Mouse (Mus musculus): ENCODE data around the gene Rnf187.

The Rnf187 gene

DNA sequence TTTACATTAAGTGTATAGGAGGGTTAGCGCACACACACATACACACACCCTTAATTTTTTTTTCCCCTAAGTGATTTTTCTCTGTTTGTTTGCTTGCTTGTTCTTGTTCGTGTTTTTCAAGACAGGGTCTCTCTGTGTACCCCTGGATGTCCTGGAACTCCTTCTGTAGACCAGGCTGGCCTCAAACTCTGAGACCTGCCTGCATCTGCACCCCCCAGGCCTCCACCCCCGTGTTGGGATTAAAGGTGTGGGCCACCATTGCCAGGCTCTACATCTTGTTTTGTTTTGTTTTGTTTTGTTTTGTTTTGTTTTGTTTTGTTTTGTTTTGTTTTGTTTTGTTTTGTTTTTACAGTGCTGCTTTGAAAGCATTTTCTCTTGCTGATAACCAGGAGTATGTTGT is 8.6 kb upstream of the Rnf187 start:
- no peak for DNase-seq (ENCODE audit: low spot score)

DNA sequence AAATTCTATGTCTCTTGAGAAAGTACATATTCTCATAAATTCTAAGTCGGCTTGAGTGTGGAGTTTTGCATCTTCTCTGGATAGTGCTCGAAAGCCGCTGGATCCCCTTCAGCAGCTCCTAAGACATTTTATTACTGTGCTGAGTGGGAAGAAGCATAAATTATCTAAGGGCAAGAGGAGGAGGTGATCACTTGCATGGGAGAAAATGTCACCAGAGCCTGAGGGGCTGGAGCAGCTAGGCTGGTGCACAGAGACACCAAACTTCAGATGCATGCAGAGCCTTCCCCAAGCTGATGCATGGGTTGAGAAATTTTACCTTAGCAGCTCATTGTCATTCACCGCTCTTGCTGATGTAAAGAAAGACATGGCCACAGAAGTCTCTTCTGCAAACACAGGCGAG is 5.4 kb upstream of the Rnf187 start:
- no peak for DNase-seq (ENCODE audit: low spot score)

DNA sequence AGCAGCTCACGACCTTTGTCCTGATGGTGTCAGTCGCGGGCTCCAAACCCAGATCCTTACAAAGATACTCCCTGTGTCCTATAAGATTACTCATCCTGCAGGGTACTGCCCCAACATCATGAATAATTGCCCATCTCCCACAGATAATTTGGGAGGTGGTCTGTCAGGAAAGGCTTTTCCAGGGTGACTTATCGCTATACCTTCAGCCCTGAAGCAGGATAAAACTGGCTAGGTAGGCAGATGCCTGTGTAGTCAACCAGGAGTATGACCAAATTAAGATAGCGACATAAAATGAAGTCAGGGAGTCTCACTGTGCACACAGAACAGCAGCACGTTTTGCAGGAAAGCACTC is 348 bp upstream of the Rnf187 start:
- no peak for DNase-seq (ENCODE audit: low spot score)

DNA sequence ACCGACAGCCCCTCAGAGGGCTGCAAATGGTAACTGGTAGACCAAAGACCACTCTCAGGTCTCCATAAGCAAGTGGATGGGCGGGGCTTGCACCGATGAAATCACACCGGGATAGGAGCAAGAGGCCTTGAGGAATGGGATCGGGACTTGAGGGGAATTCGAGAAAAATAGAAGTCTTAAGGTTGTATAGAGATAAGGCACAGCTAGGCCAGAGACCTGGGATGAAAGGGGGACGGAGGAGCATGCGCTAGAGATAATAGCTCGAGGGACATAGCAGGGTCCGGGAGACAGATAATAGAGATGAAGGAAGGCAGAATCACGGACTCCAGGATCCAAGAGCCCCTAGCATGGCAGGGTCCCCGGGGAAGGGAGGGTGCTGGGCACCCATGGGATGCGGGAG is 807 bp downstream of the Rnf187 start:
- no peak for DNase-seq (ENCODE audit: low spot score)

DNA sequence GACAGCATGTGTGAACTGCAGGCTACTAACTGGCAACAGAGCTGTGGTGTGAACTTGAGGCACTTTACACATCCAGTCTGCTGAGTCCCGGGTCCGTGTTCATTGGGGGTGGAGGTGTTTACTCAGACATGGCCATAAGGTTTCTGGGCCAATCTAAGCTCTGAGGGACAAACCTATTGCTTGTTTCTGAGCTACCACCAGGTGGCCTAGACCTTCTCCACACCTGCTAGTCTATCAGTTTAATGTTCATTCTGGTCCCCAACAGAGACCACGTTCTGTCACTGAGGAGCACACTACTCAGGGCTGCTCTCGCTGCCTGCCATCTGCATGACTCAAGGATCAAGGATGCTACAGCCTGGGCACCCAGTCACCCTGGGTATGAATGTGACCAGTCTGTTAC is 7.1 kb downstream of the Rnf187 start:
- DNase-seq (ENCODE audit: low spot score), result no peak

- no peak for DNase-seq (ENCODE audit: low spot score)
These were observed 8.5 kb downstream of the Rnf187 start for GRCm38 (mm10) chr11:58930254-58930653.

DNA sequence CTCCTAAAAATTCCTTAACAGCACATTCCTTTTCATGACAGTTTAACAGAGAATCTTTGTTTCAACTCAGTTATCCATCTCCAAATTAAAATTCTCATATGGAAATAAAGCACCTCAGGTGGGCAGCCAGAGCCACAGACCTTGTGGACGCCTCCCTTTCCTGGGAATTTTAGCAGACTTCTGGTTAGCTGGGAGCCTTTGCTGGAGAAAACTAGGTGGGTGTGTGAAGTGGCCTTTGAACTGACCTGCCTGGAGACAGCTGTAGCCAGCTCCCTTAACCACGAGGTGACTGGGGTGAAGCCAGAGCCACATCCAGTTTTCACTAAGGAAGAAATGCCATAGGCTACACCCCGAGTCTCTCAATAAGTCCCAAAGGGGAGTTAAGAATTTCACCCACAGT is 9.1 kb downstream of the Rnf187 start:
- no peak for DNase-seq (ENCODE audit: low spot score)

- no peak for DNase-seq (ENCODE audit: low spot score)
These were observed 9.7 kb downstream of the Rnf187 start for GRCm38 (mm10) chr11:58929055-58929454.

GRCm38 (mm10) chr11:58927790-58928651 is 10.7 kb downstream of the Rnf187 start:
- no peak for DNase-seq (ENCODE audit: low spot score)

DNA sequence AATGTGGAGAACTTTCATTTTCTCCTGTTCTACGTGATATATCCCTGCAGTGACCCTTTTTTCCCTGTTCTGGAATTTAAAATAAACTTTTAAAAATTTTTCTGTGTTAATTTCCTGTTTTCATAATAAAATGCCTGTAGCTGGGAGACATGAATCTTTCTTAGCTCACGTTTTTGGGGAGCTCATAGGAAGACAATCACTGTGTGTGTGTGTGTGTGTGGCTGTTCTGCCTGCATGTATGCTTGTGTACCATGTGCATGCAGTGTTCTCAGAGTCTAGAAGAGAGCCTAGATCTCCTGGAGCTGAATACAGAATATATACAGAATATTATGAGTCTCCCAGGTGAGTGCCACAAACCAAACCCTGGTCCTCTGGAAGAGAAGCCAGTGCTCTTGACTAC is 11.7 kb downstream of the Rnf187 start:
- no peak for DNase-seq (ENCODE audit: low spot score)

GRCm38 (mm10) chr11:58926651-58927050 is 12.1 kb downstream of the Rnf187 start:
- no peak for DNase-seq (ENCODE audit: low spot score)

DNA sequence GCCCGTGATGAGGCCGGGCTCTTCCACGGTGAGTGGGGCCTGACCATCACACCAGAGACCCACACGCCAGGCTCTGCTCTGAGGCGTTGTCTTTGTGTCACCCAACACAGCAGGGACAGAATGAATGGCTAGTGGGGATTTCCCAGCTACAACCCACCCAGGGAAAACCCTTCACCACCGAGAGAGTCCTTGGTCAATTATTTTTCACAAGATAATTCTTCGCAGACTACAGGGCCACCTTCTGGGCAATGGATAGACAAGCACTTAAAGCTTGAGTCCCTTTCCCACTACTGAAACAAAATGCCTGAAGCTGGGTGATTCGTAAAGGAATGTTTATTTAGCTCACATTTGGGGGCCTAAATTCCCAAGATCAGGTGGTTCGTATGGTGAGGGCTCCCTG is 16.3 kb downstream of the Rnf187 start:
- DNase-seq (ENCODE audit: low spot score), result no peak

GRCm38 (mm10) chr11:58918759-58919158 is 20.0 kb downstream of the Rnf187 start:
- DNase-seq (ENCODE audit: low spot score), result no peak

DNA sequence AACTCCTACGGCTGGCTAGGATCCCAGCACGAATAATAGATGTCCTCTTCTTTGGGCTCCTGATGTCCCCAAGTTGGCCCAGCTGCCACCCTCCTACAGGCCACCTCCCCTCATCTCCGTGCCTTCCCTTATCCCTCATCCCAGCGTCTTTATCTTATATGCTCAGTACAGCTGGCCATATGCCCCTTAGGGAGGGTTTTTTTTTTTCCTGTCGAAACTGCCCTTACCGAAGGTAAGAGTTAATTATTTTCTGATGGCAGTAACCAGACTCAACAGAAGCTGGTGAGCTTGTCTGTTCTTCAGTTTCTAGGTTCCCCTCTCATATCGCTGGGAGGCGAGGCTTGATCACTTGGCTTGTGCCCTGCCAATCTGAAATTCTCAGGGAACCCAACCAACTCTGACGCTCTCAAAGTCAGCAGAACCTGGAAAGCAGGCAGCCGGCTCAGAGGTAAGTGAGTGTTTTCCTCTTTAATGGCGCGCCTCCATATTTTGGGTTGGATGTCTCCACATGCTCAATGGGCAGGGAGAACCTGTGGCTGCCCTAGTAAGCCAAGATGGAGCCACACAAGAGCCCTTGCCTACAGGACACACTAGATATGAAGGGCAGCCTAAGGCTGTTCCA is 20.9 kb downstream of the Rnf187 start, which contains the start of gene Btnl10:
Gene Btnl10, plus strand, starts transcription at position 164 of the 622 bp plus-strand sequence.
- DNase-seq (ENCODE audit: low spot score), result no peak

- no peak for DNase-seq (ENCODE audit: low spot score)
These were observed 21.6 kb downstream of the Rnf187 start for GRCm38 (mm10) chr11:58916879-58917744.

DNA sequence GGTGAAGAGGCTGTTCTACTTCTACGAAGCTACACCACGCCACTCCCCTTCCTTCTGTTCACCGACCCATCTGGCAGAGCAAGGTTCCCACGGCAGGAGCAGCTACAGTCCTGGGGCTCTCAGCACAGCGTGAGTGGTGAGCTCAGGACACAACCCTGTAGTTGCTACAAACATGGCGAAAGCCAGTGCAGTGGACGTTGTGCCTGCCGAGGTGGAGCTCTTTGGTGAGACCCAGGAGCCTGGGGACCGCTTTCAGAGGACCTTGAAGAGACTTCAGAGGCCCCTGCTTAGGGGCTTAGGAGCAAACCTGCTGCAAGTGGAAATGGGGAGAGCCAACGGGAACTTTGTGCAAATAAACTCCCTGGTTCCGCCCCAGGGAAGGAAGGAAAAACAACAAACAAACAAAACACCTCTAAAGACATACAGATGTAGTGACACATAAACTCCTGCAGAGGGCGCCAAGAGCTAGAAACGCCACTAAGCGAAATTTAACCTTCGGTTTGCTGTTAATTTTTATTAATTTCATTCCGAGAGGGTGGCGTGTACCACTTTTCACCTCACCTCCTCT is 24.2 kb downstream of the Rnf187 start:
- DNase-seq (ENCODE audit: low spot score), result no peak

GRCm38 (mm10) chr11:58913776-58914175 is 24.9 kb downstream of the Rnf187 start:
- DNase-seq (ENCODE audit: low spot score), result no peak

- no peak for DNase-seq (ENCODE audit: low spot score)
These were observed 33.9 kb downstream of the Rnf187 start for GRCm38 (mm10) chr11:58904838-58905237.

- DNase-seq (ENCODE audit: low spot score), result no peak
These were observed 34.4 kb downstream of the Rnf187 start for GRCm38 (mm10) chr11:58904410-58904718.

DNA sequence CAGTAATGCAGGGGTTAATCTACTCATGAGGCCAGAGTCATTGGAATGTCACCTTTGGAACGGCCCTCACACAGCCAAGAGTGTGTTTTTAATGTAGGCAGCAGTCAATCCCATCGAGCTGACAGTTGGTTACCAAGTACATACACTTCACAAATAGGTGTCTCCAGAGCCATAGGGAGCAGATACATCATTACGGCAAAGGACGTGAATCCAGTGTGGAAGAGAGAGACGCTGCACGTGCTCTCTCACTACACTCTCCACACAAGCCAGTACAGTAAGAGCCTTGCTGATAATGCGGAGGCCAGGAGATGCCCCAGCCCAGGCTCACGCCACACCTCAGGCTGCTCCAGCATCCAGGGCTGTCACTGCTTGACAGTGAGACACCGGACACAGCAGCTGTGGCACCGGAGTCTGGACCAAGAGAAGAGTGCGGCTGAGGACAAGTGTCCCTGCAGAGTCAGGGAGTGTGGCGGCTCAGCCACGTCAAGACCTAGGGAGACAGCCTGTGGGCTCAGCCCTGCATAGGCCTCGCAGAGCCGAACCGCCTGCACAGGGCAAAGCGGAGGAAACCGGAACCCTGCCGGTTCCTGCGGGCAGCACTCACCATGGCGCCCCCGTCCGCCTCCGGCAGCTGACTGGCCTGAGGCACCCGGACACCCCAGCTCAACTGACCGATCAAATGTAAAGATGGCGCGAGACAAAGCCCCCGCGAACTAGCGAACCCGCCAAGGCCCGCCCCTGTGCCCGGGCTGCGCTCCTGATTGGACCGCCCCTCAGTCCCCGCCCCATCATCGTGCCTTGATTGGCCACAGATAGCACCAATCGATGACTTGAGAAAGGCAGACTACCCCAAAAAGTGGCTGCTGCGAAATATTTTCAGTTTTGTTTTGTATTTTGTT is 35.0 kb downstream of the Rnf187 start, which contains the start of gene Zfp39:
Gene Zfp39, minus strand, starts transcription at position 715 of the 899 bp plus-strand sequence.
- DNase-seq (ENCODE audit: low spot score), result peak; percentile 84

GRCm38 (mm10) chr11:58901080-58901479 is 37.6 kb downstream of the Rnf187 start:
- DNase-seq (ENCODE audit: low spot score), result no peak

All from urinary bladder, postnatal 10 days (tissue).